In genomic region chr6:97312545-97312939, GRCm38 (mm10) we compare ENCODE assay signal across 8 mouse cellular contexts. TPM values are rescaled to one million over a fixed set of nuclear protein-coding genes. Genes with fewer than 3 reads are reported as not detected.
DNase-seq lines count a peak whose midpoint lies in the region; ATAC-seq and TF ChIP-seq lines count a peak whose summit lies in the region.

No protein-coding gene starts in this region.

- DNase-seq in heart, postnatal 36 days = no peak
- no peak for DNase-seq in ES-E14 (ENCODE audit: low read depth, low spot score)
- no peak for DNase-seq in hindbrain, embryonic 11.5 days (ENCODE audit: low spot score)
- DNase-seq in liver, postnatal 0 days = no peak
- no peak for DNase-seq in T-cell, adult 2 months (ENCODE audit: low spot score)
- DNase-seq in right cerebral cortex, adult 2 months (ENCODE audit: low spot score in 2 of 2) = no peak
- DNase-seq in left cerebral cortex, adult 18-20 months (ENCODE audit: low spot score in 2 of 2) = no peak

- H3K9me3 ChIP-seq in heart, embryonic 15.5 days (replicated peaks) = no peaks in the 10 kb centered on the region
- no peaks in the 10 kb centered on the region for H3K9me3 ChIP-seq in ES-E14 (ENCODE audit: control insufficient read depth, insufficient read depth, low read depth, low read length)
- H3K9me3 ChIP-seq in hindbrain, embryonic 11.5 days (ENCODE audit: control insufficient read depth, low read length) = no peaks in the 10 kb centered on the region
- no peaks in the 10 kb centered on the region for H3K9me3 ChIP-seq in liver, postnatal 0 days (ENCODE audit: low read length)

- peak overlapping the region; percentile 80 for H3K4me2 ChIP-seq in heart, embryonic 15.5 days
- H3K4me2 ChIP-seq in hindbrain, embryonic 11.5 days (replicated peaks; ENCODE audit: low read depth, low read length) = peak overlapping the region; percentile 47
- H3K4me2 ChIP-seq in liver, postnatal 0 days (ENCODE audit: low read depth, low read length) = peak overlapping the region; percentile 71

- TF ChIP-seq EP300 in liver, postnatal 0 days (IDR thresholded peaks at IDR 0.05; ENCODE audit: low read depth) = no peak

- H3K36me3 ChIP-seq in heart, embryonic 15.5 days = no peaks in the 10 kb centered on the region
- H3K36me3 ChIP-seq in ES-E14 (ENCODE audit: control insufficient read depth, insufficient read depth, low read length, poor library complexity, severe bottlenecking) = no peaks in the 10 kb centered on the region
- no peaks in the 10 kb centered on the region for H3K36me3 ChIP-seq in hindbrain, embryonic 11.5 days (ENCODE audit: control insufficient read depth, insufficient read depth, low read length)
- peaks cover under 1% of the 10 kb centered on the region; the same call in 1 of the 2 replicates for H3K36me3 ChIP-seq in liver, postnatal 0 days (replicated peaks; ENCODE audit: insufficient read depth, low read length)

- 7% methylated on average over 3 of the region's 3 CpGs for WGBS in heart, embryonic 15.5 days
- WGBS in hindbrain, embryonic 11.5 days = 6% methylated on average over 3 of the region's 3 CpGs
- whole genome bisulfite sequencing in liver, postnatal 0 days (ENCODE audit: insufficient replicate concordance) = 14% methylated on average over 3 of the region's 3 CpGs

- no peaks in the 10 kb centered on the region for H3K27me3 ChIP-seq in heart, embryonic 15.5 days
- no peaks in the 10 kb centered on the region for H3K27me3 ChIP-seq in hindbrain, embryonic 11.5 days (ENCODE audit: control insufficient read depth, insufficient read depth, low read length)
- H3K27me3 ChIP-seq in liver, postnatal 0 days (ENCODE audit: insufficient read depth, low read length) = no peaks in the 10 kb centered on the region

- H3K9ac ChIP-seq in heart, embryonic 15.5 days = 0 out of 2 replicates have a peak overlapping the region, but pooled peaks have one; percentile 44
- no peak overlapping the region for H3K9ac ChIP-seq in ES-E14 (ENCODE audit: insufficient read depth, low read depth, low read length, poor library complexity, severe bottlenecking)
- H3K9ac ChIP-seq in hindbrain, embryonic 11.5 days (ENCODE audit: low read depth, low read length) = no peak overlapping the region
- peak overlapping the region; percentile 60 for H3K9ac ChIP-seq in liver, postnatal 0 days (replicated peaks)

- H3K4me1 ChIP-seq in heart, embryonic 15.5 days (replicated peaks) = peaks cover 21% of the 10 kb centered on the region
- peaks cover 2 to 8% of the 10 kb centered on the region in 2 experiments; a peak in 3 of 4 replicates for H3K4me1 ChIP-seq in ES-E14 (ENCODE audit: control insufficient read depth in 2 of 2, insufficient read depth in 2 of 2, low read length in 2 of 2, poor library complexity in 1 of 2)
- 0 out of 2 replicates have a peak, but pooled peaks cover 3% of the 10 kb centered on the region for H3K4me1 ChIP-seq in hindbrain, embryonic 11.5 days (replicated peaks; ENCODE audit: control insufficient read depth, insufficient read depth, low read length)
- peaks cover 4% of the 10 kb centered on the region for H3K4me1 ChIP-seq in liver, postnatal 0 days (ENCODE audit: insufficient read depth)

- intact Hi-C loops in heart, postnatal 36 days (cut with DNase I) = loop anchor here (5.0 kb wide), 1 partner anchor 35 kb away; no protein-coding TSS in a partner anchor

- no peak for TF ChIP-seq CTCF in liver, postnatal 0 days (IDR thresholded peaks at IDR 0.05; ENCODE audit: low read depth)

- no peak for ATAC-seq in heart, embryonic 15.5 days (replicated peaks; ENCODE audit: insufficient number of reproducible peaks, insufficient read depth, low FRiP score, low read depth)
- ATAC-seq in hindbrain, embryonic 11.5 days (ENCODE audit: low FRiP score) = peak; percentile 49; the same call in 1 of the 2 replicates
- ATAC-seq in liver, postnatal 0 days = peak; percentile 6; the same call in 1 of the 2 replicates

- in situ Hi-C loops in ES-E14 (cut with MboI; ENCODE audit: low sequenced_read_pairs in 2 of 2, unreplicated experiment in 2 of 2) = no loop called here

- H3K27ac ChIP-seq in heart, embryonic 15.5 days = peak overlapping the region; percentile 73
- no peak overlapping the region for H3K27ac ChIP-seq in ES-E14 (ENCODE audit: insufficient read depth, low read depth, low read length, poor library complexity, severe bottlenecking)
- H3K27ac ChIP-seq in hindbrain, embryonic 11.5 days (ENCODE audit: low read depth, low read length) = no peak overlapping the region
- peak overlapping the region; percentile 65 for H3K27ac ChIP-seq in liver, postnatal 0 days (ENCODE audit: low read depth)

- peak overlapping the region; percentile 56 for H3K4me3 ChIP-seq in heart, embryonic 15.5 days
- peak overlapping the region; percentile 39 to 63; a peak in 3 of 4 replicates for H3K4me3 ChIP-seq in ES-E14 (ENCODE audit: insufficient read depth in 1 of 2, low read depth in 1 of 2, low read length in 2 of 2, poor library complexity in 1 of 2, severe bottlenecking in 1 of 2)
- peak overlapping the region; percentile 19; the same call in 1 of the 2 replicates for H3K4me3 ChIP-seq in hindbrain, embryonic 11.5 days (ENCODE audit: low read depth, low read length)
- H3K4me3 ChIP-seq in liver, postnatal 0 days (ENCODE audit: low read depth, low read length) = peak overlapping the region; percentile 38

TF ChIP-seq in ES-E14, 5 proteins besides CTCF, POLR2A, EP300 and RAD21:
- TF ChIP-seq MAFK (IDR thresholded peaks at IDR 0.05; ENCODE audit: insufficient read depth, low read depth, low read length) (no peak), ZC3H11A (IDR thresholded peaks at IDR 0.05; ENCODE audit: borderline replicate concordance, low read depth, low read length) (no peak), HCFC1 (IDR thresholded peaks at IDR 0.05; ENCODE audit: borderline replicate concordance, insufficient read depth, low read length) (no peak), ZNF384 (IDR thresholded peaks at IDR 0.05; ENCODE audit: low read depth, low read length) (no peak), CHD2 (IDR thresholded peaks at IDR 0.05; ENCODE audit: low read depth, low read length) (no peak)

RNA-seq across cellular contexts. Expression of gene Lmod3, which starts 60.0 kb away (rescaled TPM):
- polyA plus RNA-seq in heart, embryonic 15.5 days (2015; fragmentation: Nextera tagmentation; extraction: Ambion mirVana) = 16.8 and 24.7 TPM in 2 replicates
- total RNA-seq in heart, postnatal 36 days (2021) = 10 to 100 TPM; 57.6 to 64.6 TPM
- total RNA-seq in ES-E14 (2012; rRNA removed) = 0.09 TPM in 1 of 2 replicates, not detected in the other
- polyA plus RNA-seq in hindbrain, embryonic 11.5 days (2014; fragmentation: Nextera tagmentation; extraction: Ambion mirVana) = 0.42 and 0.66 TPM in 2 replicates
- polyA plus RNA-seq in liver, postnatal 0 days (2015; fragmentation: Nextera tagmentation; extraction: Ambion mirVana) = 0.11 and 0.77 TPM in 2 replicates
- not detected for total RNA-seq in left cerebral cortex, adult 18-20 months (2021)

Comparison
In these comparisons a context has a peak if more than half of its experiments do, and no peak if none do; other contexts are left out.
1. H3K27ac ChIP-seq: peak in heart, embryonic 15.5 days (single experiment) and liver, postnatal 0 days (single experiment); none in ES-E14 (single experiment) and hindbrain, embryonic 11.5 days (single experiment).
2. H3K9ac ChIP-seq: peak in heart, embryonic 15.5 days (single experiment) and liver, postnatal 0 days (single experiment); none in ES-E14 (single experiment) and hindbrain, embryonic 11.5 days (single experiment).
3. RNA of gene Lmod3, which starts 60.0 kb away (total RNA-seq): 57.6 to 64.6 TPM in heart, postnatal 36 days; 0.09 TPM in ES-E14 and not detected in left cerebral cortex, adult 18-20 months; every median in the first group is over 10 times any median in the second.
4. Peak in every context shown above with its lines, with median percentiles within 50 percentile points of each other: H3K4me2 ChIP-seq and H3K4me3 ChIP-seq.